24 mouse cellular contexts compared by ENCODE assay signal in genomic region chr6:92569283-92569682, GRCm38 (mm10).
DNase-seq lines count a peak whose midpoint lies in the region; ATAC-seq and TF ChIP-seq lines count a peak whose summit lies in the region.
"Had no signal": no experiment of that assay in that cellular context is flagged by ENCODE, and none has a peak within 500 bp of the region (broad histone marks: within the 10 kb centered on the region; RNA-seq: fewer than 3 reads in every experiment).

No protein-coding gene starts in this region.

- peak; percentile 85 for ATAC-seq in frontal cortex, adult (ENCODE audit: low TSS enrichment)
- ATAC-seq: CD4-positive, CD25-positive, alpha-beta regulatory T cell, adult 4 months; hindbrain, embryonic 16.5 days; intestine, embryonic 16.5 days; Patski had no signal

- no peaks in the 10 kb centered on the region for H3K36me3 ChIP-seq in thymus, adult 2 months (ENCODE audit: control insufficient read depth, insufficient read depth, low read length)
- H3K36me3 ChIP-seq: embryonic facial prominence, embryonic 10.5 days; heart, embryonic 10.5 days; kidney, embryonic 15.5 days; lung, embryonic 15.5 days; midbrain, embryonic 10.5 days; neural tube, embryonic 12.5 days had no signal

- DNase-seq in frontal cortex, postnatal 10 days (ENCODE audit: low spot score in 2 of 2) = no peak
- DNase-seq in layer of hippocampus, adult 9-11 months = peak; percentile 35
- no peak for DNase-seq in layer of hippocampus, adult 8-10 months (ENCODE audit: low spot score in 2 of 2)
- peak; percentile 42 to 48 for DNase-seq in right cerebral cortex, adult 2 months (ENCODE audit: low spot score in 2 of 2)
- no peak for DNase-seq in right cerebral cortex, postnatal 4 days
- no peak for DNase-seq in thymus, adult 2 months
- DNase-seq: adrenal gland, postnatal 25 days; cerebellum, adult 18-20 months; gastrocnemius, postnatal 25 days; kidney, postnatal 4 days; thymus, postnatal 25 days had no signal

- no peaks in the 10 kb centered on the region for H3K4me1 ChIP-seq in thymus, adult 2 months (replicated peaks; ENCODE audit: control insufficient read depth, insufficient read depth, low read length)
- H3K4me1 ChIP-seq: kidney, embryonic 15.5 days; lung, embryonic 15.5 days had no signal

- no peak for TF ChIP-seq POLR2A in thymus, adult 2 months (IDR thresholded peaks at IDR 0.05; ENCODE audit: control insufficient read depth, extremely low read depth, insufficient read depth, low read length, poor library complexity)

- H3K27me3 ChIP-seq in thymus, adult 2 months (ENCODE audit: control insufficient read depth, insufficient read depth, low read length) = no peaks in the 10 kb centered on the region
- H3K27me3 ChIP-seq: kidney, embryonic 15.5 days; lung, embryonic 15.5 days; neural tube, embryonic 12.5 days; Patski had no signal

- no peak overlapping the region for H3K4me3 ChIP-seq in thymus, adult 2 months (ENCODE audit: control insufficient read depth, insufficient read depth, low read length)
- H3K4me3 ChIP-seq: embryonic facial prominence, embryonic 10.5 days; heart, embryonic 10.5 days; kidney, embryonic 15.5 days; lung, embryonic 15.5 days; midbrain, embryonic 10.5 days; neural tube, embryonic 12.5 days had no signal

- 93% methylated on average over 4 of the region's 4 CpGs for WGBS in thymus, adult 2 months

- no peak overlapping the region for H3K27ac ChIP-seq in thymus, adult 2 months (ENCODE audit: control insufficient read depth, insufficient read depth, low read length)
- H3K27ac ChIP-seq: embryonic facial prominence, embryonic 10.5 days; heart, embryonic 10.5 days; kidney, embryonic 15.5 days; liver, embryonic 14.5 days; lung, embryonic 15.5 days; macrophage; midbrain, embryonic 10.5 days; neural tube, embryonic 12.5 days had no signal

- TF ChIP-seq CTCF in thymus, adult 2 months (IDR thresholded peaks at IDR 0.05; ENCODE audit: borderline replicate concordance, control insufficient read depth, extremely low read depth, insufficient read depth, low read length, poor library complexity) = no peak

Comparison
In these comparisons a context has a peak if more than half of its experiments do, and no peak if none do; other contexts are left out.
1. DNase-seq: peak in layer of hippocampus, adult 9-11 months (single experiment) and right cerebral cortex, adult 2 months (2 of 2); none in frontal cortex, postnatal 10 days (0 of 2), layer of hippocampus, adult 8-10 months (0 of 2), right cerebral cortex, postnatal 4 days (single experiment) and thymus, adult 2 months (single experiment).